Mouse (Mus musculus) liver, adult 2 months (tissue): ENCODE measurements around the gene 6030408B16Rik.

Source experiments
- CTCF ChIP-seq: fragments of 200-500 bp; IDR thresholded peaks from 2 replicates; pipeline ENCODE4 v1.5.1; 2011; ENCODE audit warnings: low read depth, low read length, control low read depth
- POLR2A ChIP-seq: fragments of 200-500 bp; IDR thresholded peaks from 2 replicates; pipeline ENCODE4 v1.6.1; 2011; ENCODE audit warnings: low read length, control low read depth; ENCODE audit not compliant: insufficient read depth; ENCODE audit errors: extremely low read depth

- TF ChIP-seq POLR2A = no peak
- no peak for TF ChIP-seq CTCF
Measured at GRCm38 (mm10) chr15:101244012-101244411, 49.0 kb upstream of the 6030408B16Rik start.
